Mouse (Mus musculus): ENCODE measurements at regions not wholly inside any gene's neighbourhood (a gene's known extent, or its start where the extent isn't known, plus 50 kb on each side); places are given as distances from the start of the nearest gene placed in this dataset.

GRCm38 (mm10) chr2:61354104-61354503 is 224.3 kb upstream of the Tank start:
- DNase-seq (ENCODE audit: low read depth, low spot score), result no peak

DNA sequence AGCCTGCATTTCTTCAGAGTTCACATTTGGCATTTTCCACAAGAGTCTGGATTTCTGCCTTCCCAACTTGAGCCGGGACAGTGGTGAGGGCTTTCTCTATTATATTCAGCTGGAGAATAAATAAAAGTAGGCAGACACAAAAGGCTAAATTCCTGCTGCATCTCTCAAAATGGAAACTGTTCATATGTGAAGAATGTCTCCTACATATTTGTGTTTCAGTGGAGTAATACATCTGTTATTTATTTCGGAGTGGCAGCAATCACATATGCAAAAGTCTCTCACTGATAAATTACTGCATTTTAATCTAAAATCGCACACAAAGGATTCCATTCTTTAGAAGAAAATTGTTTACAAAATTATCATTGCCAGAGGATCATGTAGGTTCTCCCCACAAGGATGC is 230.9 kb upstream of the Tank start:
- DNase-seq (ENCODE audit: low read depth, low spot score), result no peak

GRCm38 (mm10) chr2:61346012-61346760 is 232.2 kb upstream of the Tank start:
- no peak for DNase-seq (ENCODE audit: low read depth, low spot score)

GRCm38 (mm10) chr2:61345311-61345710 is 233.1 kb upstream of the Tank start:
- no peak for DNase-seq (ENCODE audit: low read depth, low spot score)

GRCm38 (mm10) chr2:61344556-61345131 is 233.7 kb upstream of the Tank start:
- no peak for DNase-seq (ENCODE audit: low read depth, low spot score)

DNA sequence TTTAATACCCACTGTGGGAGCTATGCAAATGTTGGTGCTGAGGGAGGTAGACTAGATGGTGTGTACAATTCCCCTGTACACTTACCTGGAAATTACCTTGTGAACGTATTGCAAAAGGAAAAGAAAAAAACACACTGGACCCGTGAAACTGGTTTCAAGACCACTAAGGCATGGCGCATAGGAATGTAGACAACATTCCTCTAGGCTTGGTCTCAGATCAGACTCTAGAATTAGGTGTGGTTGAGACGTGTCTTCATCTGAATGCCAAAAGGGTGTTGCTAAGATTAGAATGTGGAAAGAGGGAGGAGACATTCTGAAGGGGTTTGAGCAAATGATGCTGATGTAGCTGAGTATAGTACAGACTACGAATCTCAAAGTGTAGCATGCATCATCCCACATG is 237.1 kb upstream of the Tank start:
- DNase-seq (ENCODE audit: low read depth, low spot score), result no peak

DNA sequence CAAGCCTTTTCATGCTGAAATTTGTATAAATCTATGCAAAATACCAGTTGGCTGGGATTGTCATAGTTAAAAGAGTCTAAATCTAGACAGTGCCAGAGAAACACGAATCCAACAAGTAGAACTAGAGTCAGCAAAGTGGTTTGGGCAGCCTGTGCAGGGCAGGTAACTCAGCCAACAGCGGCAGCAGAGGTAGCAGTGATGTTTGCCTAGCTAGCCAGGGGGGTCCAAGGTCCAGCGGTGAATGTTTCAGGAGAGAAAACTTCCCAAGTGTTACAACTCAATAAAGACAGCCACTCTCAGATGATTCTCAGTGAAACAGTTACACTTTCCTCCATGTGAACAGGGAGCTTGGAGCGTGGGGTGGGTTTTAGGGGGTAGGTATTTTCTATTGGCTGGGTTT is 259.2 kb upstream of the Tank start:
- no peak for DNase-seq (ENCODE audit: low read depth, low spot score)

DNA sequence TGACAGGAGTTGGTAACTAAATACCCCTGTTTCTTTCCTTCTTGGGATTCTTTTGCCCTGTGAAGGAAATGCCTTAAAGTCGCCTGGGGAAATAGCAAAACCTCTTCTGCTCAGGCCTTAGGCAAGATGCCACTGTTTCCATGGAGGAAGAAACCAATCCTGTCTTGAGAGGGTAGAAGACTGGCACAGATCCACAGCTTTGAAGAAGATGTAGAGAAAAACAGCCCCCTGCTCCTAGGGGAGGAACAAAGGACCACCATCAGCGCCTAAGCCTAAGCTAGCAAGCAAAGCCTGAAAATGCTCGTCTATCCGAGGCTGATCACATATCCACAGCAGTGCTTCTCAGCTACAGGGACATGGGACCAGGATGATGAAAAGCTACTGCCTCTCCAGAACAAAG is 268.0 kb upstream of the Tank start:
- DNase-seq (ENCODE audit: low read depth, low spot score), result no peak

DNA sequence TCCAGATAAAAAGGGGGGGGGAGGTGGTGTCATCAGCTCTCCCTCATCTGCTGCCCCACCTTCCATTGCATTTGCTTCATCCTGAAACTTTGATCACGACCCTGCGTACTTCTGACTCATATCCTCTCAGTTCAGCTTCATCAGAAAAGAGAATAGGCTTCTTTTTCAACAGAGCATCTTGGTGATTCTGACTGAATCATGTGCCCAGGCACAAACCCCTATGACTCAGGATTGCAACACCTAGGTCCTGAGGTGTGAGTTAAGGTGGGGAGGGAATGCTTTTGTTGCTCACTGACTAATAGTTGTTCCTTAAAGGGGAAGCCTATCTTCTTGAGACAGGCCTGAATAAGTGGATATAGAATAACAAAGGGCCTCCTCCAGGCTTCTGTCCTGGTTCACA is 269.2 kb upstream of the Tank start:
- no peak for DNase-seq (ENCODE audit: low read depth, low spot score)

DNA sequence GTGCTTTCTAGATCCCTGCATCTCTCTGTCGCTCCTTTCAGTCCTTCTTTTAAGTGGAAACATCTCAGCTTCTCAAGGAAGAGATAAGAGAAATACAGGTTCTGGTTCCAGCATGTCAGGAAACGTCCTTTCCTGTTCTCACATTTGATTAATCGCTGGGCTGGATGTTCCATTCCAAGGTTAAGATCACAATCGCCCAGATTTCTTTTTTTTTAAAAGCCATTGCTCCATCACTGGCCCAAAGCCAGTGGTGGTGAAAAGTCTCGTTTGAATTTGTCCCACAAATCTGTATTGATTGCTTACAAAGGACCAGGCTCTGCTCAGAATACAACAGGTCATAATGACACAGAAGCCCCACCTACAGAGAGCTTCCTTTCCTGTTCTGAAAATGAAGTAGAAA is 281.2 kb upstream of the Tank start:
- no peak for DNase-seq (ENCODE audit: low read depth, low spot score)

DNA sequence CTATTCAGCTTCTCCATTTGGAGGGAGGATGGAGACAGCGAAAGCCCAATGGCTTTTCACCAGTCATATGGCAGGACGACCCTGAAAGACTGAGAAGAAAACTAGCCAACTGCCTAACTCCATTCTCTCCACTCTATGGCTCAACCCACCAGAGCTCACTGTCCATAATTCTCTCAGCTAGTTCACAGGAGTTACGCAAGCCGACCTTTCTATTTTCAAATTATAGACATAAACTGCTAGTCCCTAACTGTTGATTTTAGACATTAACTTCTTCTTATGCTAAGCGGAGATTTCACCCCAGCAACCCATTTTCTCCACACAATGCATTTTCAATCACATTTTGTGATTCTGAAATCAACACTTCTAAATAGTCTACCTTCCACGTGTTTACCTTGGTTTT is 281.8 kb upstream of the Tank start:
- DNase-seq (ENCODE audit: low read depth, low spot score), result no peak

DNA sequence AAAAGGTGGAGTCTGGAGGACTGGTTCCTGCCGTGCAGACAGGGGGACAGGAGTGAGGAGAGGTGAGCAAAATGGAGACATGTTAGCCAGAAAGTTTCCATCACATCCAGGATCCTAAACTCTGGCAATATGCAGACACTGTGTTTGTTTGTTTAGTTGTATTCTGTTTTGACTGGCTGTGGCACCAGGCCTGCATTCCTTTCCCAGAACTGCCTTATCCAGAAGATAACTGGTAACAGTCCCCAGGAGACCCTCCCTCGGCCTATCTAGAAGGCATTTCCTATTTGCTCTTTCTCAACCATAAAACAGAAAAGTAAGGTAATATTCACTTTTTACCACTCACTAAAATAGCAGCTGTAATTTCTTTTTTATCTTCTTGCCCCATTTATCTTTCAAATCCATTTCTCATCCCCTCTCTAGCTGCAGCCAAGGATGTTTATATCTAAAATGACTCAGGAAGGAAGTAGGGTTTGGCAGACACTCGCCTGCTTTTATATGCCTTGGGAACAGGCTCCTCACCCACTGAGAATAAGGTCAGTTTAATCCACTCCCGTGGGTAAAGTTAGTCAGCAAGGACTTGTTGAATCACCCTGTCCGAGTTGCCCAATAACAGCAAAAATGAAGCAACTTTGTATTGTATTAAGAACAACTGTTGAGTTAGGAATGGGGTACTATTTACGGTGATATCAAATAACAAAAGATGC is 283.0 kb upstream of the Tank start:
- DNase-seq (ENCODE audit: low read depth, low spot score), result no peak

DNA sequence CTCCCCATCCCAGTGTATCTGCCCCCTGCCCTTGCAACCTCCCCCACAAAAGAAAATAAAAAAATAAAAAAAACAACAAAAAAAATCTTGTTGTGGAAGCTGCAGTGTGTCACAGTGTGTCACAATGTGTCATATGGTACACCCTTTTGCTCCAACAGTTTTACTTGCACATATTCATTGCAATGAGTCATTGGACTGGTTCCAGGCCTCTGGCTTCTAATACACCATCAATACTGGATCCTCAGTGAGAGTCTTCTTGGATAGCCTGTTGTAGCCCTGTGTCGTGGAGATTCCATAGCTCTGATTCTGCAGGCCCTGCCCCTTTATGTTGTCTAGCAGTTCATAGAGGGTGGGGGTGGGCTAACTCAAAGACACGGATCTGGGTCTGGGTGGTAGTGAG is 290.1 kb upstream of the Tank start:
- DNase-seq (ENCODE audit: low read depth, low spot score), result no peak

- DNase-seq (ENCODE audit: low read depth, low spot score), result no peak
Observed at GRCm38 (mm10) chr2:61284706-61285105, 293.7 kb upstream of the Tank start.

- DNase-seq (ENCODE audit: low read depth, low spot score), result no peak
Observed at GRCm38 (mm10) chr2:61283829-61284601, 294.4 kb upstream of the Tank start.

DNA sequence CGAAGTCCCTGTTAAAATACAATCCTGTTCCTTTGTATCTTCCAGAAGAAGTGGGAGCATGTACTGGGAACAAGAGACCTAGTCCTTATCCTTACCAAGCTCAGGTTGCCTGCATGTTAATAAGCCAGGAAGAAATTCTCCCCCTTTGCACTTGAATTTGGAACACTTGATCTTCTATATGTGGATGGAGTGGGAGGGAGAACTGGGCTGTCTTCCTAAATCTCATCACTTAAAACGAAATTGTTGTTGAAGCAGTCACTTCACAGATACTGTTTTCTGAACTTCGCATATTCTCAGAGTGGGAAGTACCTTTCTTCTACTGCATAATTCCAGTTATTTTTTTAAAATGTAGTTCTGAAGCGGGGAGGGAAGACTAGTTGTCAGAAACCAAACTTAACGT is 305.7 kb upstream of the Tank start:
- no peak for DNase-seq (ENCODE audit: low read depth, low spot score)

DNA sequence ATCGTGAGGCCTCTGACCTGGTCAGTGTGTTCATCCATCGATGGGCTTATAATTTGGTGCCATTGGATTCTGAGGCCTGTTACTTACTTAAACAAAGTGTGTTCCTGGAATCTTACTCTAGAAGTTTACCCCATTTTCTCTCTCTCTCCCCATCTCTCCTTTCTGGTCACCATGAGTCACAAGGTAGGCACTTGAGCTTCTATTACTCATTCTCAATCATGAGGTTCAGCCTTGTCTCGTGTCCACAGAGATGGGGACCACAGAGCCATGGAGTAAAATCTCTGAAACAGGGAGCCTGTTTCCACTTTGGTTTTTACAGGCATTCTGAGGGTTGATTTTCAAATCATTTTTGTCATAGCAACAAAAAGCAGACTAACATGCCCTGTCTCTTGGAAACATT is 304.7 kb upstream of the Rbms1 start:
- no peak for DNase-seq (ENCODE audit: low read depth, low spot score)

DNA sequence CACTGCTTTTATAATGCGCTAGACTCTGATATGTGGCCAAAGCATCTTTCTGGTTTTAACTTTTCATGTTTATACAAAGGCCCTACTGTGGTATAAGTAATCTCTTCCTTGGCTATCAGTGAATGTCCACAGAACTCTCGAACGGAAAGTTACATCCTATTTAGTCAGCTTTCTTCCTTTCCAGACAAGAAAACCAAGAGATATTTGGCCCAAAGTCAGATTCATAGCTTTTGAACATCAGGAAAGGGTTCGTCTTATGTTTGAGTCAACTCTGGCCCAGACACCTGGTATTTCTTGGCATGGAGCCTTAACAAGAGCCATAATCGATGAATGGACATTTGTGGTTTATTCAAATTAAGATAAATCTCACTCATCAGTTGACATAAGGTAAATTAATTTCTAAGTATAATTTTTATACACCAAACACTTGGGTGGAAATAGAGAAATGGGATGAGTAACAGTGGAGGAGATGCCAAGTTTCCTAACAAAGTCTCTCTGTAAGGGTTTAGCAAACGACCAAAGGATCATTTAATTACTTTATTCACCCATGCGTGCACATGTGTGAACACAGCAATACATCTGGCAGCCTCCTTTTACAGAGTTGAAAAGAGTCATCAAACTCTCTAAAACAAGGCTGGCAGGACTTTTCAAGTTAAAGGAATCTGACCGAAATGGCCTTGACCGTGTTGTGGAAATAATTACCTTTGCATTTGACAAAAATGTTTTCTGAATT is 287.2 kb upstream of the Rbms1 start:
- no peak for DNase-seq (ENCODE audit: low read depth, low spot score)

GRCm38 (mm10) chr2:61247956-61248355 is 285.0 kb upstream of the Rbms1 start:
- DNase-seq (ENCODE audit: low read depth, low spot score), result no peak

DNA sequence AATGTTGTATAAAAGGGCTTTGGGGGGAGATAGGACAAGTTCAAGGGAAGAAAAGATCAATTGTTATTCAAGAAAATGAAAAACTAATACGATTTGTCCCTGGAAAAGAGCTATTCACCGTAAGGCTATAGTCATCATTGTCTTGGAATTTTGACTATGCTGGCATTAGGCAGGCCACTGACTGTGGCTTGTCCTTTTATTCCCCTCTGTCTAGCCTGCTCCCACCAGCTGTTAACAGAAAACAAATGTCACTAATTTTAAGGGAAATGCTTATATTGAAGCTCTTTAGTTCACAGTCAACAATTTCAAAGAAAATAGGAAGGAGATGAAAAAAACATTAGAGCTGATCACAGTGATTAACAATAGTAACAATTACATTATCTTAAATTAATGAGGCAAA is 284.3 kb upstream of the Rbms1 start:
- no peak for DNase-seq (ENCODE audit: low read depth, low spot score)

DNA sequence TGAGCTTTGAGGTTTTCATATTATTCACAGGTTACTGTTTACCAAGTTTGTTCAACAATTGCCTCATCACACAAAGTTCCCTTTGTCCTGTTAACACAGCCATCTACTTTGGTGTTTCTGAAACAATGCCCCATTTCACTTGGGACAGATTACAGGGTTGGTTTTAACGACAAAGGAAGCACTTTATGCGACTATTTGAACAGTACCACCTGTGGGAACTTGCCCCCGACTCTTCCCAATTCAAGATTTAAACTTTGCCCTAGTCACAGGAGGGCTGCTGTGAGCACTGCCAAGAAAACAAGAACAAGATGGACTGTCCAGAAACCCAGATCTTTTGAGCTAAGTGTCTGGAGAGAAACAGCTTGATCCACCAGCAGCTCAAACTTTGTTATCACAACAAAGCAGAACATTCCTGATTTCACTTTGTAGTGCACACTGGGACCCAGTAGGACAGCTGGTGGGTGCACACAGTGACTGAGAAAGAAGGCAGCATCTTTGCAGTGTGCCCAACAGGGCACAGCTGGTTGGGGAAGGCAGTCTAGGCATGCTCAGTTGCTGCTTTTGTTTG is 283.8 kb upstream of the Rbms1 start:
- DNase-seq (ENCODE audit: low read depth, low spot score), result no peak

Measured in c-Kit-negative CD71-positive TER-119-positive erythroid progenitor cells, embryonic 14.5 days (primary cell).